Comparison of ENCODE assay signal across 29 mouse cellular contexts in genomic region chr4:87904722-87905121, GRCm38 (mm10).
A peak's percentile ranks its signal among the peaks of the same experiment; 100 is the strongest.
DNase-seq lines count a peak whose midpoint lies in the region; ATAC-seq and TF ChIP-seq lines count a peak whose summit lies in the region.
"Had no signal": no experiment of that assay in that cellular context is flagged by ENCODE, and none has a peak within 500 bp of the region (broad histone marks: within the 10 kb centered on the region; RNA-seq: fewer than 3 reads in every experiment).

No protein-coding gene starts in this region.

- no peak overlapping the region for H3K4me2 ChIP-seq in liver, postnatal 0 days (ENCODE audit: low read depth, low read length)
- H3K4me2 ChIP-seq: embryonic facial prominence, embryonic 15.5 days; forebrain, embryonic 12.5 days; heart, embryonic 11.5 days; hindbrain, embryonic 12.5 days; limb, embryonic 12.5 days; liver, embryonic 13.5 days had no signal

- DNase-seq in liver, adult 2 months (ENCODE audit: extremely low read depth, low read depth, low spot score): peak; percentile 79
- no peak for DNase-seq in liver, postnatal 0 days
- peak; percentile 46 for DNase-seq in lung, postnatal 36 days
- DNase-seq in lung, adult 2 months: no peak
- DNase-seq in right cerebral cortex, adult 2 months (ENCODE audit: low spot score in 2 of 2): no peak
- DNase-seq in B cell, adult 2 months: no peak
- DNase-seq: adrenal gland, adult 8-10 months; cerebellum, adult 2 months; cerebellum, postnatal 25 days; forebrain, postnatal 0 days; gastrocnemius, postnatal 10 days; heart, postnatal 36 days; kidney, adult 11 months; kidney, postnatal 14 days; liver, embryonic 13.5 days; midbrain, embryonic 14.5 days; retina, postnatal 1 day; right cerebral cortex, postnatal 25 days; thymus, adult 2 months; thymus, postnatal 36 days had no signal

- peaks cover 2% of the 10 kb centered on the region; the same call in 1 of the 2 replicates for H3K4me1 ChIP-seq in liver, adult 2 months (ENCODE audit: control insufficient read depth, insufficient read depth, low read length)
- 0 out of 2 replicates have a peak, but pooled peaks cover 2% of the 10 kb centered on the region for H3K4me1 ChIP-seq in liver, postnatal 0 days (ENCODE audit: insufficient read depth)
- peaks cover 6% of the 10 kb centered on the region; the same call in 1 of the 2 replicates for H3K4me1 ChIP-seq in lung, adult 2 months (ENCODE audit: control insufficient read depth, insufficient read depth, low read length)
- H3K4me1 ChIP-seq: embryonic facial prominence, embryonic 15.5 days had no signal

- no peak for ATAC-seq in liver, postnatal 0 days
- peak; percentile 53; the same call in 1 of the 2 replicates for ATAC-seq in megakaryocyte-erythroid progenitor cell, adult 5-6 weeks (replicated peaks; ENCODE audit: low FRiP score, low TSS enrichment, poor library complexity, severe bottlenecking)
- ATAC-seq: forebrain, postnatal 0 days; hindbrain, postnatal 0 days had no signal

- TF ChIP-seq CTCF in liver, adult 2 months (IDR thresholded peaks at IDR 0.05; ENCODE audit: low read depth, low read length): no peak
- no peak for TF ChIP-seq CTCF in liver, postnatal 0 days (IDR thresholded peaks at IDR 0.05; ENCODE audit: low read depth)
- TF ChIP-seq CTCF in lung, adult 2 months (IDR thresholded peaks at IDR 0.05; ENCODE audit: insufficient read depth, low read length): no peak

- no peak overlapping the region for H3K27ac ChIP-seq in liver, adult 2 months (replicated peaks; ENCODE audit: insufficient read depth, low read depth, low read length)
- H3K27ac ChIP-seq in liver, postnatal 0 days (ENCODE audit: low read depth): no peak overlapping the region
- H3K27ac ChIP-seq: embryonic facial prominence, embryonic 10.5 days; embryonic facial prominence, embryonic 15.5 days; forebrain, embryonic 12.5 days; hindbrain, embryonic 12.5 days; hindbrain, postnatal 0 days; left cerebral cortex, adult 2 months; limb, embryonic 12.5 days; liver, embryonic 13.5 days had no signal

- no peak overlapping the region for H3K4me3 ChIP-seq in liver, adult 2 months (ENCODE audit: insufficient read depth, low read depth, low read length)
- H3K4me3 ChIP-seq in liver, postnatal 0 days (ENCODE audit: low read depth, low read length): no peak overlapping the region
- H3K4me3 ChIP-seq in lung, adult 2 months (replicated peaks; ENCODE audit: extremely low read depth, low read depth, low read length): no peak overlapping the region
- H3K4me3 ChIP-seq: embryonic facial prominence, embryonic 10.5 days; embryonic facial prominence, embryonic 15.5 days; forebrain, embryonic 12.5 days; hindbrain, embryonic 12.5 days; left cerebral cortex, adult 2 months; limb, embryonic 12.5 days; liver, embryonic 13.5 days had no signal

- no peaks in the 10 kb centered on the region for H3K79me2 ChIP-seq in liver, adult 2 months (ENCODE audit: control insufficient read depth, insufficient read depth, low read length)

- H3K9me3 ChIP-seq in liver, postnatal 0 days (ENCODE audit: low read length): no peaks in the 10 kb centered on the region
- H3K9me3 ChIP-seq: embryonic facial prominence, embryonic 10.5 days; embryonic facial prominence, embryonic 15.5 days; forebrain, embryonic 12.5 days; hindbrain, embryonic 12.5 days; limb, embryonic 12.5 days; liver, embryonic 13.5 days had no signal

- H3K9ac ChIP-seq in liver, adult 2 months (ENCODE audit: low read depth, low read length): no peak overlapping the region
- H3K9ac ChIP-seq in liver, postnatal 0 days (replicated peaks): no peak overlapping the region
- H3K9ac ChIP-seq: embryonic facial prominence, embryonic 15.5 days; forebrain, embryonic 12.5 days; forebrain, postnatal 0 days; hindbrain, embryonic 12.5 days; limb, embryonic 12.5 days; liver, embryonic 13.5 days had no signal

- TF ChIP-seq EP300 in liver, postnatal 0 days (IDR thresholded peaks at IDR 0.05; ENCODE audit: low read depth): no peak

- H3K27me3 ChIP-seq in liver, adult 2 months (ENCODE audit: control insufficient read depth, insufficient read depth, low read length): no peaks in the 10 kb centered on the region
- no peaks in the 10 kb centered on the region for H3K27me3 ChIP-seq in liver, postnatal 0 days (ENCODE audit: insufficient read depth, low read length)
- H3K27me3 ChIP-seq: embryonic facial prominence, embryonic 15.5 days; forebrain, embryonic 12.5 days; hindbrain, embryonic 12.5 days; limb, embryonic 12.5 days; liver, embryonic 13.5 days had no signal

- no peak for TF ChIP-seq POLR2A in liver, adult 2 months (IDR thresholded peaks at IDR 0.05; ENCODE audit: extremely low read depth, insufficient read depth, low read length)
- TF ChIP-seq POLR2A in lung, adult 2 months (IDR thresholded peaks at IDR 0.05; ENCODE audit: borderline replicate concordance, extremely low read depth, low read depth, low read length): no peak

- no peaks in the 10 kb centered on the region for H3K36me3 ChIP-seq in liver, adult 2 months (ENCODE audit: control insufficient read depth, insufficient read depth, low read length)
- H3K36me3 ChIP-seq in liver, postnatal 0 days (replicated peaks; ENCODE audit: insufficient read depth, low read length): no peaks in the 10 kb centered on the region
- H3K36me3 ChIP-seq: embryonic facial prominence, embryonic 10.5 days; embryonic facial prominence, embryonic 15.5 days; forebrain, embryonic 12.5 days; hindbrain, embryonic 12.5 days; limb, embryonic 12.5 days; liver, embryonic 13.5 days had no signal

- WGBS in liver, adult 2 months: 7% methylated on average over 1 of the region's 1 CpGs
- 13% methylated on average over 1 of the region's 1 CpGs for WGBS in liver, postnatal 0 days (ENCODE audit: insufficient replicate concordance)
- 30% methylated on average over 1 of the region's 1 CpGs for WGBS in lung, adult 2 months

Comparison
In these comparisons a context has a peak if more than half of its experiments do, and no peak if none do; other contexts are left out.
1. DNase-seq: peak in liver, adult 2 months (single experiment) and lung, postnatal 36 days (single experiment); none in liver, postnatal 0 days (single experiment), lung, adult 2 months (single experiment), right cerebral cortex, adult 2 months (0 of 2) and B cell, adult 2 months (0 of 2).